Mouse (Mus musculus) lung, postnatal 0 days (tissue): ENCODE measurements around the gene Onecut1.

ENCODE experiments used
- CTCF ChIP-seq: IDR thresholded peaks from 2 replicates; pipeline ENCODE4 v1.5.1; 2016; ENCODE audit warnings: antibody characterized with exemption, mild to moderate bottlenecking
- EP300 ChIP-seq: IDR thresholded peaks from 2 replicates; pipeline ENCODE4 v1.6.1; 2016; ENCODE audit warnings: antibody characterized with exemption, mild to moderate bottlenecking, control low read depth

- TF ChIP-seq CTCF, result no peak
- TF ChIP-seq EP300, result no peak
Measured at GRCm38 (mm10) chr9:74846867-74847830, 14.6 kb upstream of the Onecut1 start.
